Mouse (Mus musculus) spleen, postnatal 14 days (tissue): ENCODE measurements at regions not wholly inside any gene's neighbourhood (a gene's known extent, or its start where the extent isn't known, plus 50 kb on each side); places are given as distances from the start of the nearest gene placed in this dataset.

Experiments used
- DNase-seq, 2 experiments: peaks; one replicate each; pipeline ENCODE4 v3.0.0; 2021 to 2022; ENCODE audit warnings: low spot score in 2 of 2

DNA sequence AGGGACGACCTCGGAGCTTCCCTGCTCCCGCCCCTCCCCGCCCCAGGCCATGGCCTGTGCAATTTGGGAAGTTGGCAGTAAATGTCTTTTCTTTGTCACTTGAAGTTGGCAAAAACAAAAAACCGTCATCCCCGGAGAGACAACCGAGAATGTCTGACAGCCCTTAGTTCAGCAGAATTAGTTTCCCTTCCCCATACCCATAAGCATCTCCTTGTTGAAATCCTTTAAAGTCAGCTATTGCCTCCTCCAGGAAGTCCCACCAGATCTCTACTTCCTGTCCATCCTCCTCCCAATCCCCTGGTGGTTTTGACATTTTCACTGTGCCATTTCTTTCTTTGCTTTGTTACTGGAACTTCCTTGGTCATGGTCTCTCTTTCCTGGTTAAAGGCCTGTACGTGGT is 54.8 kb downstream of the Foxb1 start:
- DNase-seq: no peak

DNA sequence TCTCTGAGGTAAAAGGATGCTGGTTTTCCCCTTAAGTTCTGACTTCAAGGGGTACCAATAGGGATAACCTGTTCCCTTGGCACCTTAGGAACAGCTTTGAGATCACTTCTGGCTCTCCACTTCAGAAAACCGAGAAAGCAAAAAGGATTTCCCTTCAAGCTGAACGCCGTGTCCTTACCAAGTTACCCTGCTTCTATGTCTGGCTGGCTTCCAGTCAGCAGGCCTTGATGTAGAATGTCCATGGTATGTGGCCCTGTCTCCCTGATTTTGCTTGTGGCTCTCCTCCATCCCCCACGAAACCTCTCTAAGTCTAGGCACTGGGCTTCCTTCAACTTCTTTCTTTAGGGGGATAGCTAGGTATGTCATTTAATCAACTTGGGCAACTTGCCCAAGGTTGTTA is 55.7 kb downstream of the Foxb1 start:
- no peak for DNase-seq

DNA sequence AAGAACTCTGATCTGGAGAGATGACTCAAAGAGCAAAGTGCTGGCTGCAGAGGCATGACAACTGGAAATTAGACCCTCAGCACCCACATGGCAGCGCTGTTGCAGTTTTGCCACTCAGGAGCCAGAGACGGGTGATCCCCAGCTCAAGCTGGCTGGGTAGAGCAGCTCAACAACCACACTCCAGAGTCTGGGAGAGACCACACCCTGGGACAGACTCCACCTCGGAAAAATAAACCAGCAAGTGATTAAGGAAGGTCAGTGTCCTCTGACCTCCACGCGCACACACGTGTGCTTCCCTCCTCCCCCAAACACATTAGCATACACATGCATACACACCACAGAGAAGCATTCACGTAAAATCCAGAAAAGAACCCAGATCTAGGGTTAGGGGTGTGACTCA is 57.0 kb downstream of the Foxb1 start:
- DNase-seq: no peak

DNA sequence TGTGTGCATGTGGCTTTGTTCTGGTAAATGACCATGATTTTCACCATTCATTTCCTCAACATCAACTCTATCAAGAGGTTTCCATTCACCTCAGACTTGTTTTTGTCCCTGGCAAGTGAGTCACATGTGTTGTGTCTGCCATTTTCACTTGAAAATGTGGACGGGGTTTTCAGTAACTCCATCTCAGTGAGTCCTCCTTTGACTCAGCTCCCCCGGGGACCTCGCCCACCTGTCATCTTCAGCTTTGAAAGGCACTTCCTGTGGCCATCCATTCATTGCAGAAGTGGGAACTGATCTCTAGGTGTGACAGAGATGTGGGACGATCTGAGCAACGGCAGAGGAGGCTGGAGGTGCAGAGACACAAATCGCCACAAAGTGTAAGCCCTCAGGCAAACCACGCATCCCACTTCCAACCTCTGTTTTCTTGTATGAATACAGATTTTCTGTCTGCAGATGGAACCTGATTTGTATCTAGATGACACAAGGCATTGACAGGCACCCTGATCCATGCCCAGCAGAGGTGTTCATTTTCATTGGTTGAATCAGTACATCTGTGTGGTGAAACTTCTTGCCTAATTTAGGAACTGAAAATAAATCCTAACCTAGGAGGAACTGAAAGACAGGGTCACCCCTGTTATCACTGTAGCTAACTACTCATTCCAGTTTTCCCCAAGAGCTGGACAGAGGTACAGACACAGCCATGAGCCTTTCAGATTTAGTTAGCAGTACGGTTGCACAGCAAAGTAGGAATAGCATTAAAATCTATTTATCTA is 58.4 kb downstream of the Foxb1 start:
- no peak for DNase-seq

DNA sequence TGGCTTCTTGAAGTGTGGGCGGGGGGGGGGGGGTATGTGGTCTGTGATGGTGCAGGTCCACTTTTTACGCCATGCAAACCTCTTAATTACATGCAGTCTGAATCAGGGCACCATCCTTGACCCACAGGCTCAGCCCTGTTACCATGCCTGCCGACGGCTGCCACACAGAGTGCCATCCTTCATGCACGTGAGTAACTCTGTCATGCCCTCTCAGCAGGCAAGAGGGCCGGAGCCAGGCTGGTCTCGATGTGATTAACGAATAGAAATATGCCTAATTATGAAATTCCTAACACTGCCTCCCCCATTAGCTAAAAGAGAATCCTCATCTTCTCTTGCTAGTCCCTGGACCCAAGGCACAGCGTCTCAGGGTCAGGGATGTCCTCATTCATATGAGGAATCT is 60.0 kb downstream of the Foxb1 start:
- no peak for DNase-seq

DNA sequence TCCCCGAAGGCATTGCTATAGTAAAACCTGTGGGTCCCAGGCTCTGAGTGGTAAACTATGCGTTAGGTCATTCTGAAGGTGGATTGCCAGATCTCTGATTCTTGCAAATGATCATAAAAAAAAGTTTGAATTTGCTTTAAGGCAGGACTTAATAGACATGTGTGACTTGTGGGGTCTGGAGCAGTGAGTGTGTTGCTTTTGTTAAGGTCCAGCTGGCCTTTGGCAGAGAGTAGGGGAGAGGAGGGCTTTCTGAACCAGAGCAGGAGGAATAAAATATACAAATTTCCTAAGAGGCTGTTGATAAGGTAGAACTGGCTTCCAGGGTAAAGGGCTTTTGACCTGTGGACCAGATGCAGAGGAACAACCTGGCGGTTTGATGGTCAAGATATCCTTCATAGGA is 69.0 kb downstream of the Foxb1 start:
- no peak for DNase-seq

DNA sequence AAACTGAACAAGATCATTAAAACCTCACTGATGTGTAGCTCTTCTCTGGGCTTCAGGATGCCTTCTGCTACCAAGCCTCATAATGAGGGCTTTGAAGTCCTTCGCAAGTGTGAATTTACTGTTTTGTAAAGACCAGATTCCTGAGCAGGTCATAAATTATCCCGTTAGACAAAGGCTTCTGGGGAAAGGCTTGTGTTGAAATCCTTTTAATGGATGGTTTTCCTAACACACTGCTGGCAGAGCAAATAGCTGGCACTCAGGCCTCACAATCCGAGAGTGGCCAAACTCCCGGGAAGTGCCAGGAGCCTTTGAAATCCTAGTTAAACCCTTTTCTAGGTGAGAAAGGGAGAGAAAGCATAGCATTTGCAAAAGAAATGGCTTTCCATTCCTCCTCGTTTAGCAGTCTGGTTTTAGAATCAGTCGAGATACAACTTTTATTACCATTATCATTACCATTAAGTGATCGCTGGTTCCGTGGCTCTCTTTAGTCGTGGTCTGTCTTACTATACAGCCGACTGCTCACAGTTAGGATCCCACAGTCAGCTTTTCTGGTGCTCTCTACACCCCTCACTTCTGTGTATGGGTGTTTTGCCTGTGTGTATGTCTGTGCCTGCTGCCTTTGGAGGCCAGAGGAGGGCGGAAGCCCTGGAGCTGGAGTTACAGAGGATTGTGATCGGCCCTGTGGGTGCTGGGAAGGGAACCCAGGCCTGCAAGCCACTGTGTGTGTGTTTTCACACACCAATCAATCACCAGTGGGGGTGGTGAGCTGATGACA is 73.2 kb downstream of the Foxb1 start:
- DNase-seq: no peak

DNA sequence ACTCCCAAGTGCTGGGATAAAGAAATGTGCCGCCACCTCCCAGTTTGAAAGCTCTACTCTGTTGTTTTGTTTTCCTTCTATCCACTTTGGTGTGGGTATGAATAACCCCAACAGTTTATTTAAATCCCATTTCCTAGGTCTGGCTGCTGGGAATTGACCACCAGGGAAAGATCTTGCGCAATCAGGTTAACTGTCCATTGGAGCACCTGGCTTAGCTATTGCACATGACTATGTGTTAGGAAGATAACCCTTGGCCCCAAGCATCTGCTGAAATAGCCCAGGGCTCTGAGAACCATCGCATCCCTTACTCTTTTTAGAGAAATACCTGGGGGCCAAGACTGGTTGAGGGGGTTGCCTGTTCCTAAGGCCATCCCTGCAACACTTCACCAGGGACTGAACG is 74.0 kb downstream of the Foxb1 start:
- no peak for DNase-seq

DNA sequence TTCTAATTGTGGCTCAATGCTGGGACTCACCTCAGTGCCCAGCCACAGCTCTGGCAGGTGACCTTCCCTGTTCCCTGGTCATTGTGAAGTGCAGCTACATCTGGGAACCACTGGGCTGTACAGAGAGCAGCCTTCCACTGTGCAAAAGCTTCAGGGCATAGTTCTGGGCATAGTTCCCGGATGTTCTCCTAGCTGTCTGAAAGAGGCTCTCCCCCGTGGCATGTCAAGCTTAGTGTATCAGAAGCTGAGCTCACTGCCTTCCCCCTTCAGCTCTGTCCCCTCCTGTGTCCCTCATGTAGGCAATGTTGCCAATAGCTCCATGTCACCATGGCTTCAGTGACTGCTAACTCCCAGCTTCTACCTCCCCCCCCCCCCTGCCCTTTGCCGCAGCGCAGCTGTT is 75.1 kb downstream of the Foxb1 start:
- no peak for DNase-seq

DNA sequence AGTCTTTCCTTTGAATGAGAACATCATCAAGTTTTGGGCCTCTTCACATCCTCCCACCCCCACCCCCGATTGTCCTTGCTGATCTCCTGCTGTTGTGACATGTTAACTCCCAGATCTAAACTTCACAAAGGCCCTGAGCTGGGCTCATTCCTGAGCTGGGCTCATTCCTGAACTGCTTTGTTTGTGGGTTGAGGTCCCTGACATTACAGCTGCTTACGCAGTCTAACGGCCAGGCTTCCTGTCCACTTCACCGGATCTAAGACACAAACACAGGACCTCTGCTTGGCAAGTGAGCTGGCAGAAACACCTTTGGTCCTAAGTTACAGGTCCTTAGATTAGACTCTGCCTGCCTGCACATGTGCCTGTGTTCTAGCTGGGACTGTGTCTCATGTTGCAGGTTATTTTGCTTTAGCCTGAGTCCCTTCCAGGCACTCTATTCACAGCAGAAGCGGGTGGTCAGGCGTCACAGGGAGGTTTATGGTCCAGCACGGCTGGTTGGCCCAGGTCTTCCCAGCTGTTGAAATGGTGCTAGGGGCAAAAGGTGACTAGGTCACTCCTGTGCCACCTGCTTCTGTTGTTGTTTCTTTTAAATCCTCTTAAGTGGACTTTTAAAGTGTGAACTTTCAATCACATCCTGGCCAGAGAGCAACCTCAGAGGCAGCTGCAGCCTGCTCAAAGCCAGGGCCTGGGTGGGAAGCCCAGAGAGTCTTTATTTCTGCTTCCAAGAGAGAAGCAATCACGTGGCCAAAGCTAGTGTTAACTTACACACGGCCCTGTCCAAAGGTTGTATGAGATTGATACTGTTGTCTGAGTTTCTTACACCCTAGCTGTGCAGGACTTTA is 79.1 kb downstream of the Foxb1 start:
- no peak for DNase-seq

DNA sequence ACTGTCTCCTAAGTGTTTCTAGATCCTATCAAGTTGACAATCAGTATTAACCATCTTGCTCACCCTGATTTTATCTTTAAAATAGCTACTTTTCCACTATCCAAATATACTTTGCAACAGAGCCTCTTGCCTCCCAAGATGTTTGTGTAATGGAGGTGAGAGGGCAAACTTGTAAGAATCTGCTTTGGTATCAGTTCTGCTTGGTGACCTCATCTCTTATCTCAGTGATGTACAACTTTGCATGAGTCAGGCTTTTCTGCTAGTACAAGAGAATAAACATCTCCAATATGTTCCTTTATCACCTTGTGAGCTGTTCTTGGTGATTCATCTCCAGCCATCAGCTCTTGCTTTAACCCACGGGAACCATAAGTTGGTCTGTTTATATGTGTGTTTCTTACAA is 82.1 kb downstream of the Foxb1 start:
- no peak for DNase-seq

DNA sequence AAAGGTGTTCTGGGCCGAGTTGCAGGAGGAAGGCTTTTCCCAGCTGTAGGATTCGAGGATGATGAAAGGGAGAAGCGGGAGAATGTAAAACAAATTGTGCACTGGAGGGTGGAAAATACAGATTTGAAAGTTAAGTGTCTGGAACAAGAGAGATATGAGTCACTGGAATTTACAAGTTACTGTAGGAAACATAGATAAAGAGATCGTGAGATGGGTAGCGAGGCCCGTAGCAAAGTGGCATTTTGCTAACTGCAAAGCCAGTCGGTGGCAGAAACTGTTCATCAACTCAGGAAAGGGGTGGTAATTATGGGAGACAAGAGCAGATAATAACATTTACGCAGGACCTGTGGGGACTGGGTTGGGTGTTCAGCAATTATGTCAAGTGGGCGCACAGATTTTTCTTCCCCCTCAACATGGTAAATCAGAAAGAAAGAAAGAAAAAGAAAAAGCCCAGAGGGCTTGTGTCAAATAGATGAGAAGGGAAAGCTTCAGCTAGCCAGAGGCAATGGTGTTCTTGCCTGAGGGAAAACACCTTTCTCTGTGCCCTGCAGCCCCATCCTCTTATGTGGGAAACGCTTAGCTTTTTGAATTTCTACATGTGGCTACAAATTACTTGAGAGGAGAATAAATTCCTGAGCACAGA is 87.2 kb downstream of the Foxb1 start:
- DNase-seq: no peak

DNA sequence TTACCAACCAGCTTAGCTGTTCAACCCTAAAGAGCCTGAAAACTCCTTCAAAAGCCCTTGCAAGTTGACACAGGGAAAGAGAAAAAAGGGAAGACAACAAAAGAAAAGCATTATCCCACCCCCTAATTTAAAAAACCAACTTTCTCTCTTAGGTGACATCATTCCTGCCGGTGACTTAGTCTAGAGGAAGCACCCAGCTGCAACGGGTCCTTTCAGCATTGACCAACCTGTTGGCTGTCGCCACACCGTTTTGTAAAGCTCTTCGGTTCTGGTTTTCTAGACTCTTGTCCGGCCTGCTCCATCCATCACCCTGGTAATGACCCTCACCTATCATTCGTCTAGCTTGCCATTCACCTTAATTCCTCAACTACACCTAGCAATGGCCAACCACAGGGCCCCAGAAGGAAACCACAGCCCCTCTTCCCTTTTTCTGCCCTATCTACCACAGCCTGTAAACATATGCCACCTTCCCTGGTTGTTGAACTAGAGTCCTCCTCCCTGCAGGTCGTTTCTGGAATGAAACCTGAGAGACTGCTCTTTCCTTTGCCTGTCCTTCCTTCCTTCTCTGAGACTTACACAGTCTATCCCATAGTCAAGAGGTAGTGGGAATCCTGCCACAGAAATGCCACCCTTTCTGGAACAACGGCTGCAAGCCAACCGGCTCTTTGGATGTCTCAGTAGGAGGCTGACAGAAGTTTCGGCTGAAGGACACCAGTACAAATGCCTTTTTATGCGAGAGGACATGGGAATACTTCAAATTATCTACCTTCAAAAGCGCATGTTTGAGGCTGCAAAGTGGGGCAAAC is 87.9 kb downstream of the Foxb1 start:
- DNase-seq: no peak

DNA sequence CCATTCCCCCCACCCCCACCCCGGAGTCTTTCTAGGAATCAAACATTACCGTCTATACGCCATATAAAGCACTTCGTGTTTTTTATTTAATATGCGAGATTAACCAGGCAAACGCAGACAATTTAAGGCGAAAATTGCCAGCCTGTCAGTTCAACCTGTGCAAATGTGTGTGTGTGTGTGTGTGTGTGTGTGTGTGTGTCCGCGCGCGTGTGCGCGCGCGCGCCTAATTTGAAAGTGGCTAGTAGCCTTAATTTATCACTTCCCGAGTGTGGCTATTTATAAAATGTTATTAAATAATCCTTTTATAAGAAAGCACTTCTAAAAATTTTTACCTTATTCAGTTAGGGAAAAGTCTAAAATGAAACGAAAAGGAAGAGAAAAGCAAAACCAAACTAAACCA is 89.5 kb downstream of the Foxb1 start:
- no peak for DNase-seq

DNA sequence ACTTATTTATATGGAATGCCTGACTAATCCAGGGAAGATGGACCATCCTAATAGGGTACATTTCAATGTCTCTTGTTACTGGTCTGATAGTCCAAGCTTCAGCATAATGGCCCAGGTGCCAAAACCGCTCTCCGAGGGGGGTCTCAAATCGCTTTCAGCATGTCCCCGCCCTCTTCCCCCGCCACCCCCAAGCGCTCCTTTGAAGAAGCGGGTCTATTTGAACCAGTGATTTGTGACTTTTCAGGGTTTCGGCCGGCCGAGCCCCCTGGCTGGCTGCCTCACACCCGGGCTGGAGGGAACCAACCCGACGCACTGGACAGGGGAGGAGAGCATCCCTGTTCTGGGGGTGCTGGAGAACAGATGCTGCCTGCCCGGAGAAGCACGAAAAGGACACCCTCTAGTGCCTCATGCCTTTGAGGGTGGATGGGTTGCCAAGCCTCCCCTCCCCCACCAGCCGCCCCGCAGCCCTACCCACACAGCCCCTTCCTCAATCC is 90.1 kb downstream of the Foxb1 start:
- no peak for DNase-seq

DNA sequence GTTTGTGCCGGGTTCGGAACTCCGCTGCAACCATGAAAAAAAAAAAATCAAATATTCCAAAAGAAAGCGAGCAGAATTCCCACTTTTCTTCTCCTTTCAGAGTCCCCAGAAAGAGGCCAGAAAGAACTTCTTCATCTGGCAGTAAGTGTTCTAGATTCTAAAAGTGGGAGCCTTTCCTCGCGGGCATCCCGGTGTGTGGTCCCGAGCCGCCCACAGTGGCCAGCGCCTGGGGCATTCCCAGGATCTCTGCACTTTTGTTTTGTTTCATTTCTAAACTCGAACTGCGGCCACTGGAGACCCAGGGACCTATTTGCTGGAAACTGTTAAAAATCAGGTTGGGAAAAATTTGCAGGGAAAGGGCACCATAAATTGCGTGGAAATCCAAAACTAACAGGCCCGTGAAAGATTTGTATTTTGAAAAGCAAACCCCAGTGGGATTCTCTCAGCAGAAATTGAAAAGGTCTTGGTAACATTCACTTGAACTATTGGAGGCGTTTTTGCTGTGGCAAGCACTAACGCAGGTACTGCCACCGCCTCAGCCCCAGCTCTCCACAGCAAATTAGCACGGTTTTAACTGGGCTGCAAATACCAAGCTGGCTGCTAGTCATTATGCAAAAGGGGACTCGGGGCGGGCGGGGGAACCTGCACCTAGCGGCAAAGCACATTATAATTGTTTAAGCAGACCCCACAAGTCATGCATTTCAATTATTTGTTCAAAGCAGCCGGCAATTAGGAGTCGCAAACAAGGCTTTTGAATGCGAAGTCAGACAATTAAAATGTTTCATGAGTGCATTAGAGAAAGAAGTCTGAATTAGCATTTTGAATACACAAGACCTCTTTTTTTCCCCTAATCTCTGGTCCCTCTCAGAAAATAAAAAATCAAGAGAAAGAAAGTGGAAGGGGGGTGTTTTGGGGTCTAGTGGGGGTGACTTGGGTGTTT is 90.9 kb downstream of the Foxb1 start:
- no peak for DNase-seq

DNA sequence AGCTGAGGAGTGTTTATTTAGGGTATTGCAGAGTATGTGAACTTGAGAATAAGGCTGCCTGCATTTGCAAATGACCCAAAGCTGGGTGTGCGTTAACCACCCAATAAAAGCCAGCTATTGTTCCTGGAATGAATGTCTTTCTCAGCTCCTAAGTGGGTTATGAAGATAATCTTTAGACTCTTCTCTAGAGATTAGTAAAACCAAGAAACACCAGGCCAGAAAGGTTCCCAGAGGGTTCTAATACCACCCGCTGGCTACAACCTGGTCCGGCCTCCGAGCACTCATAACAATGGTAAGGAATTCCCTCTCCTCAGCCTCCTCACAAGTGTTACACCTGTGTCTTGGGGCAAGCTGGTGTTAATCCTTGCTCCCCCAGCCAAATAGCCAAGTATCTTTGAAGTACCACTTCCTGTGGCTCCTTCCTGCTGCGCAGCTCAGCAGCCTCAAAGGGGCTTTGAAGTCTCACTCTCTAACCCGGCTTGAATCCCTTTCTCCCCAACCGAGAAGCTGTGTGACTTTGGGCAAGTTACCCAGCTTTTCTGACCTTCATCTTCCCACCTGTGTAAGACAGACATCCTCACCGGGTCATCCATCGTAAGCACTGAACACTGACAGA is 92.2 kb downstream of the Foxb1 start:
- DNase-seq: no peak

DNA sequence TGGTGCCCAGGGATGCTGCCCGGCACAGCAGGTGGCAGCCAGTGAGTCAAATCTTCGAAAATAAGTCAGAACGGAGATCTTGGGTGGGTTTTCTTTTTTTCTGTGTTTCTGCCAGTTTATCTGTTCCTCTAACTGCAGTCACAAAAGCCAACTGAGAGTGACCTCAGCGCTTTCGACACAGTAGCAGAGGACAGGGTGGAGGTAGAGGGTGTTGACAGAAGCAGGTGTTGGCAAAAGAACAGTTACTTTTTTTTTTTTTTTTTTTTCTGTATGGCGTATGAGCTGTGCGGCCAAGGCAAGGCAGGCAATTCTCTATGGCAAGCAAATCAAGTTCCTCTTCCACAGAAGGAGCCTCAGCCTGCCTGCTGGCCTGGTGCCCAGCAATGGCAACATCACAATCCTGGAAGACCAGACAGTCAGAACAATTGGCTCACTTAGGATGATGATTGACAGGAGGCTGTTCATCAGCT is 93.6 kb downstream of the Foxb1 start:
- DNase-seq: no peak

DNA sequence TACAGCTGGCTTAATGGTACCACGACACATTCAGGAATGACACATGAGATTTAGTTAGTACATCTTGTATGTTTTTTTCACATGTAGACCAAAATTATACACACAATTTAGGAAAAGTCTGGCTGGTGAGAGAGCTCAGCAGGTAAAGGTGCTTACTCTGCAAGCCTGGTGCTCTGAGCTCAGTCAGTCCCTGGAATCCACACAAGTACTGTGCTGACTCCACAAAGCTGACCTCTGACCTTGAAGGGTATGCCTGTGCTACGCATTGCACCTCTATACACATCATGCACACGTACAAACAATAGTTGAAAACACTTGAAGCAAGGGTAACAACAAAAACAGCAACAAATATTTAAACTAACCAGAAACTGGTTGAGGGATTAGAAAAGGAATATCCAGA is 96.5 kb downstream of the Foxb1 start:
- no peak for DNase-seq
